Mouse (Mus musculus) MEL (cell line): ENCODE results near the gene Comp. TPM values are rescaled to one million over a fixed set of nuclear protein-coding genes. Genes with fewer than 3 reads are reported as not detected.

Experiments used
- DNase-seq: peaks from one replicate; pipeline ENCODE4 v3.0.0; 2011; ENCODE audit warnings: low read depth, low spot score
- H3K27ac ChIP-seq: 2 replicates; pipeline ENCODE4 v1.5.1; 2012; ENCODE audit warnings: low read depth, mild to moderate bottlenecking, control low read depth, low read length, moderate library complexity; ENCODE audit not compliant: control insufficient read depth
- H3K27me3 ChIP-seq, 2 experiments: fragments of 150-350 bp in 1 of 2; sonication (generic) in 1 of 2; 2 replicates each; pipeline ENCODE4 v1.6.1; 2012; ENCODE audit warnings: low read length in 2 of 2, mild to moderate bottlenecking in 2 of 2, improper control_type of control experiment in 1 of 2, moderate library complexity in 1 of 2; ENCODE audit not compliant: insufficient read depth in 2 of 2, control insufficient read depth in 1 of 2
- H3K36me3 ChIP-seq, 2 experiments: 2 replicates each; pipeline ENCODE4 v1.6.1; 2012 to 2014; ENCODE audit warnings: low read length in 2 of 2, improper control_type of control experiment in 1 of 2, inconsistent platforms in 1 of 2, mild to moderate bottlenecking in 1 of 2; ENCODE audit not compliant: insufficient read depth in 2 of 2, control insufficient read depth in 1 of 2
- H3K4me1 ChIP-seq, 2 experiments: fragments of 150-350 bp in 1 of 2; sonication (generic) in 1 of 2; 2 replicates each; pipeline ENCODE4 v1.6.1; 2012; ENCODE audit warnings: low read length in 2 of 2, improper control_type of control experiment in 1 of 2, mild to moderate bottlenecking in 1 of 2; ENCODE audit not compliant: insufficient read depth in 2 of 2, control insufficient read depth in 1 of 2
- H3K4me3 ChIP-seq, 2 experiments: fragments of 150-350 bp in 1 of 2; sonication (generic) in 1 of 2; 2 replicates each; pipeline ENCODE4 v1.5.1; 2012; ENCODE audit warnings: low read depth in 2 of 2, low read length in 2 of 2, mild to moderate bottlenecking in 2 of 2, moderate library complexity in 2 of 2, control low read depth in 1 of 2, improper control_type of control experiment in 1 of 2; ENCODE audit not compliant: control insufficient read depth in 1 of 2, insufficient read depth in 1 of 2
- H3K79me2 ChIP-seq: 2 replicates; pipeline ENCODE4 v1.6.1; 2012; ENCODE audit warnings: mild to moderate bottlenecking, low read length, moderate library complexity; ENCODE audit not compliant: control insufficient read depth, poor library complexity, insufficient read depth
- H3K9ac ChIP-seq: 2 replicates; pipeline ENCODE4 v1.6.1; 2012; ENCODE audit warnings: low read depth, mild to moderate bottlenecking, control low read depth, low read length, moderate library complexity; ENCODE audit not compliant: control insufficient read depth, poor library complexity, severe bottlenecking
- H3K9me3 ChIP-seq: fragments of 150-350 bp; sonication (generic); replicated peaks from 2 replicates; pipeline ENCODE4 v1.6.1; 2012; ENCODE audit warnings: mild to moderate bottlenecking, low read length, improper control_type of control experiment, moderate library complexity; ENCODE audit not compliant: insufficient read depth
- BHLHE40 ChIP-seq: IDR thresholded peaks from 2 replicates; pipeline ENCODE4 v1.6.1; 2012; ENCODE audit warnings: low read depth, mild to moderate bottlenecking, inconsistent platforms, low read length, improper control_type of control experiment, borderline replicate concordance
- CTCF ChIP-seq, 3 experiments: IDR thresholded peaks in 2 of 3; conservative IDR thresholded peaks in 1 of 3; 2 replicates each; pipeline ENCODE4 v1.5.1; 2011 to 2012; ENCODE audit warnings: low read length in 3 of 3, low read depth in 2 of 3, mild to moderate bottlenecking in 2 of 3, improper control_type of control experiment in 1 of 3, inconsistent platforms in 1 of 3, mixed read lengths in 1 of 3, moderate library complexity in 1 of 3; ENCODE audit not compliant: control insufficient read depth in 1 of 3, insufficient read depth in 1 of 3, poor library complexity in 1 of 3, severe bottlenecking in 1 of 3
- EP300 ChIP-seq, 2 experiments: IDR thresholded peaks; 2 replicates each; pipeline ENCODE4 v1.6.1; 2011; ENCODE audit warnings: improper control_type of control experiment in 2 of 2, low read length in 2 of 2, low read depth in 1 of 2, mild to moderate bottlenecking in 1 of 2
- GATA1 ChIP-seq: IDR thresholded peaks from 2 replicates; pipeline ENCODE4 v1.6.1; 2011; ENCODE audit warnings: low read depth, low read length, improper control_type of control experiment
- HCFC1 ChIP-seq: IDR thresholded peaks from 2 replicates; pipeline ENCODE4 v1.6.1; 2012; ENCODE audit warnings: low read depth, mild to moderate bottlenecking, inconsistent platforms, low read length, improper control_type of control experiment, moderate library complexity
- JUND ChIP-seq: IDR thresholded peaks from 2 replicates; pipeline ENCODE4 v1.6.1; 2011; ENCODE audit warnings: low read depth, mild to moderate bottlenecking, improper control_type of control experiment, low read length
- KAT2A ChIP-seq: conservative IDR thresholded peaks from 2 replicates; pipeline ENCODE4 v1.6.1; 2012; ENCODE audit warnings: low read depth, low read length, improper control_type of control experiment, inconsistent platforms
- MAFK ChIP-seq: IDR thresholded peaks from 2 replicates; pipeline ENCODE4 v1.6.1; 2011; ENCODE audit warnings: low read depth, mild to moderate bottlenecking, low read length, improper control_type of control experiment, borderline replicate concordance
- MEF2A ChIP-seq: IDR thresholded peaks from 2 replicates; pipeline ENCODE4 v1.6.1; 2014; ENCODE audit warnings: low read depth, mild to moderate bottlenecking, inconsistent platforms, low read length, improper control_type of control experiment; ENCODE audit not compliant: poor library complexity, insufficient replicate concordance, severe bottlenecking; ENCODE audit errors: extremely low read depth
- MXI1 ChIP-seq: IDR thresholded peaks from 2 replicates; pipeline ENCODE4 v1.6.1; 2011; ENCODE audit warnings: mild to moderate bottlenecking, low read depth, low read length, improper control_type of control experiment
- MYC ChIP-seq: IDR thresholded peaks from 2 replicates; pipeline ENCODE4 v1.6.1; 2011; ENCODE audit warnings: low read depth, mild to moderate bottlenecking, low read length, improper control_type of control experiment, moderate library complexity
- NRF1 ChIP-seq: IDR thresholded peaks from 2 replicates; pipeline ENCODE4 v1.6.1; 2014; ENCODE audit warnings: low read depth, mild to moderate bottlenecking, inconsistent platforms, low read length, improper control_type of control experiment, moderate library complexity; ENCODE audit not compliant: poor library complexity, insufficient read depth, severe bottlenecking
- POLR2AphosphoS2 ChIP-seq: IDR thresholded peaks from 2 replicates; pipeline ENCODE4 v1.6.1; 2011; ENCODE audit warnings: low read length, improper control_type of control experiment
- POLR2AphosphoS5 ChIP-seq: IDR thresholded peaks from 2 replicates; pipeline ENCODE4 v1.6.1; 2012; ENCODE audit warnings: low read depth, borderline replicate concordance, mild to moderate bottlenecking, inconsistent platforms, low read length, moderate library complexity, mixed read lengths
- TBP ChIP-seq: IDR thresholded peaks from 2 replicates; pipeline ENCODE4 v1.8.0; 2011; ENCODE audit warnings: low read depth, low read length, improper control_type of control experiment
- UBTF ChIP-seq: IDR thresholded peaks from 2 replicates; pipeline ENCODE4 v1.6.1; 2012; ENCODE audit warnings: low read depth, mild to moderate bottlenecking, inconsistent platforms, low read length, improper control_type of control experiment, moderate library complexity, borderline replicate concordance; ENCODE audit not compliant: insufficient read depth
- ZKSCAN1 ChIP-seq: IDR thresholded peaks from 2 replicates; pipeline ENCODE4 v1.6.1; 2012; ENCODE audit warnings: low read depth, mild to moderate bottlenecking, inconsistent platforms, low read length, improper control_type of control experiment, moderate library complexity
- ZMIZ1 ChIP-seq: IDR thresholded peaks from 2 replicates; pipeline ENCODE4 v1.6.1; 2012; ENCODE audit warnings: low read depth, mild to moderate bottlenecking, inconsistent platforms, low read length, improper control_type of control experiment, moderate library complexity
- ZNF384 ChIP-seq: IDR thresholded peaks from 2 replicates; pipeline ENCODE4 v1.6.1; 2012; ENCODE audit warnings: low read depth, mild to moderate bottlenecking, inconsistent platforms, low read length, improper control_type of control experiment
- polyA plus RNA-seq, 2 experiments: library from polyadenylated mRNA; stranded (reverse) in 1 of 2; unstranded in 1 of 2; fragments of >175 nt in 1 of 2; fragments of >200 nt in 1 of 2; gene quantifications; 2 replicates each; pipeline versions ENCODE4 v1.2.1 to v1.2.4; 2012; ENCODE audit warnings: low replicate concordance in 2 of 2, low read depth in 1 of 2; ENCODE audit not compliant: insufficient read length in 2 of 2, insufficient read depth in 1 of 2, missing spikeins in 1 of 2
- total RNA-seq: library from RNA; depleted of rRNA; stranded (reverse); fragments of 300-350 nt; gene quantifications from 2 replicates; pipeline ENCODE4 v1.2.3, GENCODE M21; 2012

Gene Comp
- total and polyA plus RNA-seq, 3 experiments = 0.54 TPM; not detected in 2

DNA sequence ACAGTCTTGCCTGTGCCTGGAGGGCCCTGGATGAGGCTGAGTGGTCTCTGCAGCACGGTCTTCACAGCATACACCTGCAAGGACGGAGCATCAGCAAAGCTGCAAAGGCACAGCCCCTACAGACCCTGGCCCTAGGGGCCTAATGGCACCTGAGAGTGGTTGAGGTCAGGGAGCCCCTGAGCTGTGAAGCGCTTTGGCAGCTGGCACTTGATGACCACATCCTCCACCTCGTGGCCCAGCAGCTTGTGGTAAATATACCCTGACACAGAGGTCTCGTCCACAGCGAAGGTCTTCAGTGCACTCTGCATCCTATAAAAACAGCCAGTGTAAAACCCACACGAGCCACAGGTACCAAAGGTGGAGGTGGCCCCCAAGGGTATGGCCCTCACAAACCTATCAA lies 34.4 kb upstream of the Comp start:
- Histone ChIP-seq H3K4me3 (no peak overlapping the region), H3K27ac (no peak overlapping the region), H3K9ac (no peak overlapping the region), H3K36me3 (peaks cover 0 to 32% of the 10 kb centered on the region in 2 experiments; a peak in 2 of 4 replicates), H3K27me3 (no peaks in the 10 kb centered on the region), H3K4me1 (no peaks in the 10 kb centered on the region), H3K79me2 (peaks cover 6% of the 10 kb centered on the region), H3K9me3 (no peaks in the 10 kb centered on the region)
- no peak for TF ChIP-seq GATA1
- no peak for TF ChIP-seq TBP
- no peak for TF ChIP-seq MEF2A
- TF ChIP-seq ZKSCAN1 = no peak
- no peak for TF ChIP-seq NRF1
- no peak for TF ChIP-seq POLR2AphosphoS5
- no peak for TF ChIP-seq UBTF
- TF ChIP-seq ZMIZ1 = no peak
- TF ChIP-seq JUND = no peak
- no peak for TF ChIP-seq MYC
- TF ChIP-seq MXI1 = no peak
- no peak for TF ChIP-seq HCFC1
- no peak for TF ChIP-seq CTCF (IDR thresholded peaks at IDR 0.05 in 2 of 3, conservative IDR thresholded peaks at IDR 0.05 in 1 of 3; ENCODE audit: control insufficient read depth in 1 of 3, insufficient read depth in 1 of 3, low read depth in 2 of 3, low read length in 3 of 3, poor library complexity in 1 of 3, severe bottlenecking in 1 of 3)
- TF ChIP-seq MAFK = no peak
- no peak for DNase-seq

DNA sequence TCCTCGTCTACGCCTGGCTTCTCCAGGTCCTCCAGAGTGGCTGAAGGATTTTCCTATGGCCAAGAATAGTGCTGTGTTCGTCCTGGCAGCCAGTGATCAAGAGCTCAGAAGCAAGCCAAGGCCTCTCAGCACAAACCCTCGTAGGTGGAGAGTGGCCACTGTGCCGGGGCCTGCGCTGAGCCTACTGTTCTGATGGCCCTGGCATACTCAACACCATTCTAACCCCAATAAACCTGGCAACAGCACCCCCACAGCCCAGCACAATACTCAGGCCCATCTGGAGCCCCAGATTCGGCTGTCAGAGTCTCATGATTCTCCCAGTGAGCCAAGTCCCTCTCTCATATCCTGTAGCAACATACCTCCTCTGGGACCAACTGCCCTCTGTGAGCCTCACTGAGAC lies 32.7 kb upstream of the Comp start:
- H3K4me1 ChIP-seq = peaks cover 5 to 11% of the 10 kb centered on the region in 2 experiments; a peak in 3 of 4 replicates
- no peak for DNase-seq
- no peaks in the 10 kb centered on the region for H3K9me3 ChIP-seq
- H3K79me2 ChIP-seq = peaks cover 17% of the 10 kb centered on the region
- H3K27me3 ChIP-seq = no peaks in the 10 kb centered on the region
- TF ChIP-seq UBTF (no peak), BHLHE40 (no peak), ZNF384 (no peak), NRF1 (no peak), KAT2A (no peak), ZMIZ1 (no peak), MXI1 (no peak), POLR2AphosphoS2 (no peak), HCFC1 (no peak), MYC (no peak), JUND (no peak), EP300 (IDR thresholded peaks at IDR 0.05; ENCODE audit: low read depth in 1 of 2, low read length in 2 of 2) (no peak), MAFK (no peak)
- TF ChIP-seq, all 39 proteins: peak for 0
- Histone ChIP-seq H3K9ac (no peak overlapping the region), H3K27ac (no peak overlapping the region), H3K4me3 (no peak overlapping the region), H3K36me3 (peaks cover 6 to 29% of the 10 kb centered on the region in 2 experiments; a peak in 3 of 4 replicates)
